Mouse (Mus musculus) heart, embryonic 11.5 days (tissue): ENCODE results near the gene Fen1. TPM values are rescaled to one million over a fixed set of nuclear protein-coding genes. Genes with fewer than 3 reads are reported as not detected.

Experiments
- ATAC-seq: fragments of 200-750 bp; cut with Nextera tagmentation; replicated peaks from 2 replicates; pipeline ENCODE4 v1.8.0; 2017; ENCODE audit warnings: moderate library complexity; ENCODE audit not compliant: insufficient number of reproducible peaks, low FRiP score, low TSS enrichment
- H3K27ac ChIP-seq: fragments of 300-500 bp; sonication (generic); 2 replicates; pipeline ENCODE4 v1.5.1; 2014; ENCODE audit warnings: mild to moderate bottlenecking, low read depth, low read length
- H3K27me3 ChIP-seq: fragments of 300-500 bp; sonication (generic); 2 replicates; pipeline ENCODE4 v1.6.1; 2014; ENCODE audit warnings: mild to moderate bottlenecking, low read length, mixed read lengths; ENCODE audit not compliant: control insufficient read depth, insufficient read depth
- H3K36me3 ChIP-seq: fragments of 300-500 bp; sonication (generic); 2 replicates; pipeline ENCODE4 v1.6.1; 2014; ENCODE audit warnings: mild to moderate bottlenecking, low read length, moderate library complexity, mixed read lengths; ENCODE audit not compliant: control insufficient read depth, insufficient read depth
- H3K4me1 ChIP-seq: fragments of 300-500 bp; sonication (generic); 2 replicates; pipeline ENCODE4 v1.6.1; 2014; ENCODE audit warnings: low read length; ENCODE audit not compliant: control insufficient read depth, insufficient read depth
- H3K4me2 ChIP-seq: fragments of 300-500 bp; sonication (generic); 2 replicates; pipeline ENCODE4 v1.6.1; 2014; ENCODE audit warnings: mild to moderate bottlenecking, moderate library complexity
- H3K4me3 ChIP-seq: fragments of 300-500 bp; sonication (generic); 2 replicates; pipeline ENCODE4 v1.5.1; 2014; ENCODE audit warnings: low read depth, low read length
- H3K9ac ChIP-seq: fragments of 300-500 bp; sonication (generic); 2 replicates; pipeline ENCODE4 v1.6.1; 2014; ENCODE audit warnings: mild to moderate bottlenecking, low read depth, low read length, moderate library complexity
- H3K9me3 ChIP-seq: fragments of 300-500 bp; sonication (generic); replicated peaks from 2 replicates; pipeline ENCODE4 v1.6.1; 2016; ENCODE audit warnings: low read length; ENCODE audit not compliant: control insufficient read depth
- WGBS: fragments of 180-500 bp; shearing (Covaris S2); extraction: QIAGEN DNeasy Blood & Tissue Kit; methylation state at CpG from one replicate; pipeline ENCODE4 v1.1.7; 2014; ENCODE audit not compliant: insufficient replicate concordance; 5-methylcytosine and 5-hydroxymethylcytosine counted together
- polyA plus RNA-seq: library from polyadenylated mRNA; unstranded; fragments of >200 nt; fragmentation: Nextera tagmentation; extraction: Ambion mirVana; gene quantifications from 2 replicates; pipeline ENCODE4 v1.2.1, GENCODE M21; 2014

Gene Fen1
- polyA plus RNA-seq, 1 experiment from 2014 or later = 59.3 TPM

GRCm38 (mm10) chr19:10222656-10223055 is 18.7 kb upstream of the Fen1 start:
- 0 out of 2 replicates have a peak, but pooled peaks have one; percentile 8 for ATAC-seq
- Histone ChIP-seq H3K36me3 (no peaks in the 10 kb centered on the region), H3K4me3 (no peak overlapping the region), H3K9ac (no peak overlapping the region), H3K9me3 (no peaks in the 10 kb centered on the region), H3K4me1 (peaks cover 21% of the 10 kb centered on the region), H3K27ac (peak overlapping the region; percentile 41; the same call in 1 of the 2 replicates), H3K27me3 (no peaks in the 10 kb centered on the region), H3K4me2 (no peak overlapping the region)
- WGBS = 26% methylated on average over 8 of the region's 8 CpGs

- Histone ChIP-seq H3K9ac (no peak overlapping the region), H3K27me3 (no peaks in the 10 kb centered on the region), H3K4me3 (no peak overlapping the region), H3K4me2 (no peak overlapping the region), H3K36me3 (no peaks in the 10 kb centered on the region), H3K4me1 (peaks cover 21% of the 10 kb centered on the region), H3K9me3 (no peaks in the 10 kb centered on the region), H3K27ac (0 out of 2 replicates have a peak overlapping the region, but pooled peaks have one; percentile 41)
- ATAC-seq = no peak; the same call in 1 of the 2 replicates
- 37% methylated on average over 4 of the region's 4 CpGs for WGBS
Observed at GRCm38 (mm10) chr19:10221585-10221984, 17.6 kb upstream of the Fen1 start.

GRCm38 (mm10) chr19:10219593-10219992 is 15.6 kb upstream of the Fen1 start:
- Histone ChIP-seq H3K27me3 (no peaks in the 10 kb centered on the region), H3K27ac (no peak overlapping the region), H3K4me2 (no peak overlapping the region), H3K9ac (no peak overlapping the region), H3K9me3 (no peaks in the 10 kb centered on the region), H3K4me3 (no peak overlapping the region), H3K4me1 (peaks cover 10% of the 10 kb centered on the region), H3K36me3 (no peaks in the 10 kb centered on the region)
- 71% methylated on average over 6 of the region's 6 CpGs for WGBS
- no peak for ATAC-seq

- no peaks in the 10 kb centered on the region for H3K9me3 ChIP-seq
- no peak overlapping the region for H3K4me3 ChIP-seq
- no peak overlapping the region for H3K27ac ChIP-seq
- no peaks in the 10 kb centered on the region for H3K27me3 ChIP-seq
- no peak for ATAC-seq
- peaks cover 7% of the 10 kb centered on the region for H3K4me1 ChIP-seq
- H3K4me2 ChIP-seq = no peak overlapping the region
- H3K36me3 ChIP-seq = no peaks in the 10 kb centered on the region
- no peak overlapping the region for H3K9ac ChIP-seq
- WGBS = 52% methylated on average over 3 of the region's 3 CpGs
Observed at GRCm38 (mm10) chr19:10219108-10219507, 15.1 kb upstream of the Fen1 start.

GRCm38 (mm10) chr19:10216101-10216500 is 12.1 kb upstream of the Fen1 start:
- no peak for ATAC-seq
- no peak overlapping the region for H3K4me2 ChIP-seq
- no peaks in the 10 kb centered on the region for H3K4me1 ChIP-seq
- H3K4me3 ChIP-seq = no peak overlapping the region
- WGBS = 71% methylated on average over 8 of the region's 8 CpGs
- H3K36me3 ChIP-seq = peaks cover 4% of the 10 kb centered on the region; the same call in 1 of the 2 replicates
- H3K9me3 ChIP-seq = no peaks in the 10 kb centered on the region
- H3K27ac ChIP-seq = no peak overlapping the region
- H3K9ac ChIP-seq = no peak overlapping the region
- no peaks in the 10 kb centered on the region for H3K27me3 ChIP-seq

GRCm38 (mm10) chr19:10213796-10214471 is 10.0 kb upstream of the Fen1 start:
- no peak for ATAC-seq
- H3K4me1 ChIP-seq = no peaks in the 10 kb centered on the region
- peaks cover 14% of the 10 kb centered on the region for H3K36me3 ChIP-seq
- no peak overlapping the region for H3K4me3 ChIP-seq
- no peaks in the 10 kb centered on the region for H3K27me3 ChIP-seq
- H3K9me3 ChIP-seq = no peaks in the 10 kb centered on the region
- no peak overlapping the region for H3K27ac ChIP-seq
- no peak overlapping the region for H3K4me2 ChIP-seq
- H3K9ac ChIP-seq = no peak overlapping the region
- 85% methylated on average over 10 of the region's 10 CpGs for WGBS

- no peak for ATAC-seq
- 74% methylated on average over 4 of the region's 4 CpGs for WGBS
- Histone ChIP-seq H3K36me3 (peaks cover 23% of the 10 kb centered on the region), H3K4me1 (no peaks in the 10 kb centered on the region), H3K4me3 (no peak overlapping the region), H3K4me2 (no peak overlapping the region), H3K27me3 (no peaks in the 10 kb centered on the region), H3K27ac (no peak overlapping the region), H3K9ac (no peak overlapping the region), H3K9me3 (no peaks in the 10 kb centered on the region)
Observed at GRCm38 (mm10) chr19:10210885-10211284, 6.9 kb upstream of the Fen1 start.

- Histone ChIP-seq H3K4me1 (peaks cover 7% of the 10 kb centered on the region), H3K9me3 (no peaks in the 10 kb centered on the region), H3K27me3 (no peaks in the 10 kb centered on the region), H3K36me3 (peaks cover 23% of the 10 kb centered on the region), H3K4me2 (no peak overlapping the region), H3K27ac (no peak overlapping the region), H3K9ac (no peak overlapping the region), H3K4me3 (no peak overlapping the region)
- WGBS = 77% methylated on average over 3 of the region's 3 CpGs
- no peak for ATAC-seq
Observed at GRCm38 (mm10) chr19:10208851-10209250, 4.9 kb upstream of the Fen1 start.

- Histone ChIP-seq H3K36me3 (peaks cover 26% of the 10 kb centered on the region), H3K4me1 (peaks cover 14% of the 10 kb centered on the region), H3K4me2 (peak overlapping the region; percentile 82), H3K9ac (no peak overlapping the region; the same call in 1 of the 2 replicates), H3K27me3 (no peaks in the 10 kb centered on the region), H3K4me3 (peak overlapping the region; percentile 99), H3K27ac (no peak overlapping the region), H3K9me3 (no peaks in the 10 kb centered on the region)
- WGBS = 72% methylated on average over 6 of the region's 6 CpGs
- no peak for ATAC-seq
Observed at GRCm38 (mm10) chr19:10205051-10205450, 1.1 kb upstream of the Fen1 start.
